Mouse (Mus musculus): ENCODE data around the gene Alx3.

Alx3 gene

GRCm38 (mm10) chr3:107593632-107594031 is 1.2 kb upstream of the Alx3 start:
- H3K4me3 ChIP-seq (replicated peaks; ENCODE audit: low read length), result no peak overlapping the region
- TF ChIP-seq POU5F1 (IDR thresholded peaks at IDR 0.05; ENCODE audit: borderline replicate concordance, low read length) (no peak), CTCF (conservative IDR thresholded peaks at IDR 0.05; ENCODE audit: low read length) (no peak), NANOG (IDR thresholded peaks at IDR 0.05; ENCODE audit: borderline replicate concordance, low read length) (no peak)
- H3K36me3 ChIP-seq (ENCODE audit: insufficient read depth, low read length), result no peaks in the 10 kb centered on the region
- H3K9me3 ChIP-seq (ENCODE audit: low read length), result no peaks in the 10 kb centered on the region
- peaks cover 30% of the 10 kb centered on the region for H3K4me1 ChIP-seq (replicated peaks; ENCODE audit: low read depth, low read length)
- H3K27me3 ChIP-seq (ENCODE audit: insufficient read depth, low read length), result peaks cover 93% of the 10 kb centered on the region

GRCm38 (mm10) chr3:107595264-107595937 is 570 bp downstream of the Alx3 start:
- Histone ChIP-seq H3K27me3 (ENCODE audit: insufficient read depth, low read length) (peaks cover 93% of the 10 kb centered on the region), H3K4me1 (replicated peaks; ENCODE audit: low read depth, low read length) (peaks cover 30% of the 10 kb centered on the region), H3K9me3 (ENCODE audit: low read length) (no peaks in the 10 kb centered on the region), H3K4me3 (replicated peaks; ENCODE audit: low read length) (peak overlapping the region; percentile 75), H3K36me3 (ENCODE audit: insufficient read depth, low read length) (no peaks in the 10 kb centered on the region)
- TF ChIP-seq CTCF (conservative IDR thresholded peaks at IDR 0.05; ENCODE audit: low read length) (no peak), POU5F1 (IDR thresholded peaks at IDR 0.05; ENCODE audit: borderline replicate concordance, low read length) (no peak), NANOG (IDR thresholded peaks at IDR 0.05; ENCODE audit: borderline replicate concordance, low read length) (no peak)

- H3K9me3 ChIP-seq (ENCODE audit: low read length), result no peaks in the 10 kb centered on the region
- H3K4me1 ChIP-seq (replicated peaks; ENCODE audit: low read depth, low read length), result peaks cover 30% of the 10 kb centered on the region
- H3K36me3 ChIP-seq (ENCODE audit: insufficient read depth, low read length), result no peaks in the 10 kb centered on the region
- TF ChIP-seq CTCF (conservative IDR thresholded peaks at IDR 0.05; ENCODE audit: low read length) (no peak), POU5F1 (IDR thresholded peaks at IDR 0.05; ENCODE audit: borderline replicate concordance, low read length) (no peak), NANOG (IDR thresholded peaks at IDR 0.05; ENCODE audit: borderline replicate concordance, low read length) (no peak)
- H3K4me3 ChIP-seq (replicated peaks; ENCODE audit: low read length), result peak overlapping the region; percentile 75
- peaks cover 96% of the 10 kb centered on the region for H3K27me3 ChIP-seq (ENCODE audit: insufficient read depth, low read length)
These were observed 1.2 kb downstream of the Alx3 start for GRCm38 (mm10) chr3:107595938-107596461.

- H3K4me3 ChIP-seq (replicated peaks; ENCODE audit: low read length), result peak overlapping the region; percentile 75
- TF ChIP-seq POU5F1 (IDR thresholded peaks at IDR 0.05; ENCODE audit: borderline replicate concordance, low read length), result no peak
- TF ChIP-seq CTCF (conservative IDR thresholded peaks at IDR 0.05; ENCODE audit: low read length), result no peak
- TF ChIP-seq NANOG (IDR thresholded peaks at IDR 0.05; ENCODE audit: borderline replicate concordance, low read length), result no peak
- no peaks in the 10 kb centered on the region for H3K36me3 ChIP-seq (ENCODE audit: insufficient read depth, low read length)
- peaks cover 97% of the 10 kb centered on the region for H3K27me3 ChIP-seq (ENCODE audit: insufficient read depth, low read length)
- peaks cover 30% of the 10 kb centered on the region for H3K4me1 ChIP-seq (replicated peaks; ENCODE audit: low read depth, low read length)
- H3K9me3 ChIP-seq (ENCODE audit: low read length), result no peaks in the 10 kb centered on the region
These were observed 1.7 kb downstream of the Alx3 start for GRCm38 (mm10) chr3:107596559-107596958.

- TF ChIP-seq CTCF (conservative IDR thresholded peaks at IDR 0.05; ENCODE audit: low read length) (no peak), NANOG (IDR thresholded peaks at IDR 0.05; ENCODE audit: borderline replicate concordance, low read length) (no peak), POU5F1 (IDR thresholded peaks at IDR 0.05; ENCODE audit: borderline replicate concordance, low read length) (no peak)
- Histone ChIP-seq H3K4me3 (replicated peaks; ENCODE audit: low read length) (no peak overlapping the region), H3K4me1 (replicated peaks; ENCODE audit: low read depth, low read length) (peaks cover 30% of the 10 kb centered on the region), H3K9me3 (ENCODE audit: low read length) (no peaks in the 10 kb centered on the region), H3K36me3 (ENCODE audit: insufficient read depth, low read length) (no peaks in the 10 kb centered on the region), H3K27me3 (ENCODE audit: insufficient read depth, low read length) (peaks cover 100% of the 10 kb centered on the region)
These were observed 2.3 kb downstream of the Alx3 start for GRCm38 (mm10) chr3:107597134-107597533.

GRCm38 (mm10) chr3:107597586-107598389 is 3.0 kb downstream of the Alx3 start:
- H3K4me3 ChIP-seq (replicated peaks; ENCODE audit: low read length), result no peak overlapping the region
- TF ChIP-seq NANOG (IDR thresholded peaks at IDR 0.05; ENCODE audit: borderline replicate concordance, low read length) (no peak), CTCF (conservative IDR thresholded peaks at IDR 0.05; ENCODE audit: low read length) (0 out of 2 replicates have a peak, but pooled peaks have one; percentile 4)
- peaks cover 97% of the 10 kb centered on the region for H3K27me3 ChIP-seq (ENCODE audit: insufficient read depth, low read length)
- H3K9me3 ChIP-seq (ENCODE audit: low read length), result no peaks in the 10 kb centered on the region
- peaks cover 30% of the 10 kb centered on the region for H3K4me1 ChIP-seq (replicated peaks; ENCODE audit: low read depth, low read length)
- H3K36me3 ChIP-seq (ENCODE audit: insufficient read depth, low read length), result no peaks in the 10 kb centered on the region

- no peak for TF ChIP-seq CTCF (conservative IDR thresholded peaks at IDR 0.05; ENCODE audit: low read length)
- no peak for TF ChIP-seq POU5F1 (IDR thresholded peaks at IDR 0.05; ENCODE audit: borderline replicate concordance, low read length)
- TF ChIP-seq NANOG (IDR thresholded peaks at IDR 0.05; ENCODE audit: borderline replicate concordance, low read length), result no peak
- Histone ChIP-seq H3K36me3 (ENCODE audit: insufficient read depth, low read length) (no peaks in the 10 kb centered on the region), H3K4me1 (replicated peaks; ENCODE audit: low read depth, low read length) (peaks cover 32% of the 10 kb centered on the region), H3K4me3 (replicated peaks; ENCODE audit: low read length) (no peak overlapping the region), H3K27me3 (ENCODE audit: insufficient read depth, low read length) (peaks cover 89% of the 10 kb centered on the region), H3K9me3 (ENCODE audit: low read length) (no peaks in the 10 kb centered on the region)
These were observed 5.3 kb downstream of the Alx3 start for GRCm38 (mm10) chr3:107600127-107600526.

- Histone ChIP-seq H3K4me3 (replicated peaks; ENCODE audit: low read length) (no peak overlapping the region), H3K36me3 (ENCODE audit: insufficient read depth, low read length) (no peaks in the 10 kb centered on the region), H3K4me1 (replicated peaks; ENCODE audit: low read depth, low read length) (peaks cover 33% of the 10 kb centered on the region), H3K27me3 (ENCODE audit: insufficient read depth, low read length) (peaks cover 38% of the 10 kb centered on the region), H3K9me3 (ENCODE audit: low read length) (no peaks in the 10 kb centered on the region)
- TF ChIP-seq NANOG (IDR thresholded peaks at IDR 0.05; ENCODE audit: borderline replicate concordance, low read length) (no peak), CTCF (conservative IDR thresholded peaks at IDR 0.05; ENCODE audit: low read length) (peak; percentile 87), POU5F1 (IDR thresholded peaks at IDR 0.05; ENCODE audit: borderline replicate concordance, low read length) (no peak)
These were observed 10.5 kb downstream of the Alx3 start for GRCm38 (mm10) chr3:107605304-107605703.
